Mouse (Mus musculus) erythroblast, embryonic 14.5 days (primary cell): ENCODE results near the gene Rab3gap1.

Experiments used
- GATA1 ChIP-seq: IDR thresholded peaks from 2 replicates; pipeline ENCODE4 v1.6.1; 2012; ENCODE audit warnings: low read length, inconsistent platforms, mixed read lengths
- TAL1 ChIP-seq: IDR thresholded peaks from 3 replicates; pipeline ENCODE4 v1.6.1; 2012; ENCODE audit warnings: low read length, inconsistent platforms, mixed read lengths

GRCm38 (mm10) chr1:127830215-127830921 is 38.2 kb upstream of the Rab3gap1 start:
- no peak for TF ChIP-seq GATA1
- TF ChIP-seq TAL1: no peak
